19 mouse cellular contexts compared by ENCODE assay signal in the genomic region with DNA sequence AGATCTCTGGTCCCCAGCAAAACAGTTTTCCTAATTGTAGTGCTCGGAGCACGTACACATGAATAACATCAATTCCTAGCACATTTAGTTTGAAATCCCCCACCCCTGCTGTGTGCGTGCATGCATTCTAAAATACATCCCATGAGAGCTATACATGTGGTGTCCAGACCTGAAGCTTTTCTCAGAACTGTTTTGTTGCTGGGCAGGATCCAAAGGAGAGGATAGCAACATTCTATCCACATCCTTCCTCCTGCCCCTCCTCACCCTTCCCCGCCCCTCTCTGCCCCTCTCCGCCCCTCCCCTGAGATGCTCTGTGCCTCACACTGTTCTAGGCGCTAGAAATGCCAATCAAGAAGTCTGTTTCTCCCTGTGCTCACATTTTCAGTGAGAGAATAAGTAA. TPM values are rescaled to one million over a fixed set of nuclear protein-coding genes. Genes with fewer than 3 reads are reported as not detected.
A peak's percentile ranks its signal among the peaks of the same experiment; 100 is the strongest.
DNase-seq lines count a peak whose midpoint lies in the region; ATAC-seq and TF ChIP-seq lines count a peak whose summit lies in the region.
"Had no signal": no experiment of that assay in that cellular context is flagged by ENCODE, and none has a peak within 500 bp of the region (broad histone marks: within the 10 kb centered on the region; RNA-seq: fewer than 3 reads in every experiment).

No protein-coding gene starts in this region.

- no peak for DNase-seq in embryonic facial prominence, embryonic 10.5 days (ENCODE audit: low spot score)
- DNase-seq in limb, embryonic 10.5 days (ENCODE audit: low spot score): no peak
- DNase-seq in limb, embryonic 14.5 days (ENCODE audit: low spot score): peak; percentile 62
- DNase-seq in lung, adult 2 months: no peak
- DNase-seq: adrenal gland, adult 2 months; cerebellum, adult 2 months; gastrocnemius, postnatal 36 days; kidney, adult 18-20 months; liver, embryonic 13.5 days; retina, postnatal 1 day; thymus, adult 2 months had no signal

- H3K9ac ChIP-seq in embryonic facial prominence, embryonic 12.5 days: no peak overlapping the region
- no peak overlapping the region for H3K9ac ChIP-seq in limb, embryonic 12.5 days (replicated peaks)
- no peak overlapping the region for H3K9ac ChIP-seq in embryonic facial prominence, embryonic 15.5 days
- H3K9ac ChIP-seq in limb, embryonic 14.5 days (ENCODE audit: low read depth, low read length, severe bottlenecking): no peak overlapping the region
- no peak overlapping the region for H3K9ac ChIP-seq in intestine, embryonic 15.5 days
- H3K9ac ChIP-seq: liver, embryonic 13.5 days; lung, embryonic 15.5 days; stomach, embryonic 15.5 days had no signal

- H3K4me3 ChIP-seq in embryonic facial prominence, embryonic 12.5 days: no peak overlapping the region
- no peak overlapping the region for H3K4me3 ChIP-seq in embryonic facial prominence, embryonic 10.5 days
- H3K4me3 ChIP-seq in limb, embryonic 12.5 days (replicated peaks): no peak overlapping the region
- no peak overlapping the region for H3K4me3 ChIP-seq in limb, embryonic 10.5 days
- no peak overlapping the region for H3K4me3 ChIP-seq in embryonic facial prominence, embryonic 15.5 days (replicated peaks)
- H3K4me3 ChIP-seq in limb, embryonic 14.5 days (replicated peaks; ENCODE audit: low read length): no peak overlapping the region
- no peak overlapping the region for H3K4me3 ChIP-seq in lung, adult 2 months (replicated peaks; ENCODE audit: extremely low read depth, low read depth, low read length)
- no peak overlapping the region for H3K4me3 ChIP-seq in intestine, embryonic 15.5 days (replicated peaks)
- H3K4me3 ChIP-seq: liver, embryonic 13.5 days; lung, embryonic 15.5 days; stomach, embryonic 15.5 days had no signal

- H3K9me3 ChIP-seq in embryonic facial prominence, embryonic 12.5 days: no peaks in the 10 kb centered on the region
- no peaks in the 10 kb centered on the region for H3K9me3 ChIP-seq in embryonic facial prominence, embryonic 10.5 days
- H3K9me3 ChIP-seq in limb, embryonic 12.5 days: no peaks in the 10 kb centered on the region
- no peaks in the 10 kb centered on the region for H3K9me3 ChIP-seq in limb, embryonic 10.5 days (replicated peaks)
- H3K9me3 ChIP-seq in embryonic facial prominence, embryonic 15.5 days (replicated peaks): no peaks in the 10 kb centered on the region
- no peaks in the 10 kb centered on the region for H3K9me3 ChIP-seq in limb, embryonic 14.5 days (ENCODE audit: control insufficient read depth, low read length)
- H3K9me3 ChIP-seq in intestine, embryonic 15.5 days: no peaks in the 10 kb centered on the region
- H3K9me3 ChIP-seq: liver, embryonic 13.5 days; lung, embryonic 15.5 days; stomach, embryonic 15.5 days had no signal

- H3K4me2 ChIP-seq in embryonic facial prominence, embryonic 12.5 days (replicated peaks): no peak overlapping the region
- no peak overlapping the region for H3K4me2 ChIP-seq in limb, embryonic 12.5 days
- no peak overlapping the region for H3K4me2 ChIP-seq in embryonic facial prominence, embryonic 15.5 days (replicated peaks)
- no peak overlapping the region for H3K4me2 ChIP-seq in limb, embryonic 14.5 days (replicated peaks; ENCODE audit: low read depth, low read length, severe bottlenecking)
- no peak overlapping the region for H3K4me2 ChIP-seq in intestine, embryonic 15.5 days (replicated peaks)
- H3K4me2 ChIP-seq: liver, embryonic 13.5 days; lung, embryonic 15.5 days; stomach, embryonic 15.5 days had no signal

- no peaks in the 10 kb centered on the region for H3K27me3 ChIP-seq in embryonic facial prominence, embryonic 12.5 days
- H3K27me3 ChIP-seq in embryonic facial prominence, embryonic 10.5 days (replicated peaks; ENCODE audit: low read depth, poor library complexity, severe bottlenecking): no peaks in the 10 kb centered on the region
- no peaks in the 10 kb centered on the region for H3K27me3 ChIP-seq in limb, embryonic 12.5 days
- H3K27me3 ChIP-seq in limb, embryonic 10.5 days (ENCODE audit: low read depth, poor library complexity, severe bottlenecking): no peaks in the 10 kb centered on the region
- no peaks in the 10 kb centered on the region for H3K27me3 ChIP-seq in embryonic facial prominence, embryonic 15.5 days
- H3K27me3 ChIP-seq in limb, embryonic 14.5 days (ENCODE audit: control insufficient read depth, insufficient read depth, low read length): no peaks in the 10 kb centered on the region
- no peaks in the 10 kb centered on the region for H3K27me3 ChIP-seq in intestine, embryonic 15.5 days (replicated peaks)
- H3K27me3 ChIP-seq: liver, embryonic 13.5 days; lung, embryonic 15.5 days; stomach, embryonic 15.5 days had no signal

- 0 out of 2 replicates have a peak, but pooled peaks have one; percentile 44 for ATAC-seq in embryonic facial prominence, embryonic 12.5 days (ENCODE audit: insufficient number of reproducible peaks, insufficient read depth, low FRiP score, low TSS enrichment)
- 0 out of 2 replicates have a peak, but pooled peaks have one; percentile 54 for ATAC-seq in limb, embryonic 12.5 days (ENCODE audit: insufficient number of reproducible peaks, insufficient read depth, low FRiP score, low TSS enrichment, low read depth)
- ATAC-seq in embryonic facial prominence, embryonic 15.5 days (ENCODE audit: insufficient number of reproducible peaks, low FRiP score, low TSS enrichment, low read depth): peak; percentile 79
- ATAC-seq in limb, embryonic 14.5 days (ENCODE audit: low FRiP score, low read depth): peak; percentile 69; the same call in 1 of the 2 replicates
- ATAC-seq in intestine, embryonic 15.5 days: no peak

- H3K4me1 ChIP-seq in embryonic facial prominence, embryonic 12.5 days: 0 out of 2 replicates have a peak, but pooled peaks cover 4% of the 10 kb centered on the region
- 0 out of 2 replicates have a peak, but pooled peaks cover 4% of the 10 kb centered on the region for H3K4me1 ChIP-seq in embryonic facial prominence, embryonic 10.5 days
- H3K4me1 ChIP-seq in limb, embryonic 12.5 days (replicated peaks): 0 out of 2 replicates have a peak, but pooled peaks cover 12% of the 10 kb centered on the region
- H3K4me1 ChIP-seq in limb, embryonic 10.5 days: no peaks in the 10 kb centered on the region
- peaks cover 28% of the 10 kb centered on the region for H3K4me1 ChIP-seq in embryonic facial prominence, embryonic 15.5 days
- peaks cover 11% of the 10 kb centered on the region; the same call in 1 of the 2 replicates for H3K4me1 ChIP-seq in limb, embryonic 14.5 days (ENCODE audit: control insufficient read depth, insufficient read depth, low read length)
- no peaks in the 10 kb centered on the region for H3K4me1 ChIP-seq in lung, adult 2 months (ENCODE audit: control insufficient read depth, insufficient read depth, low read length)
- H3K4me1 ChIP-seq in intestine, embryonic 15.5 days (replicated peaks): no peaks in the 10 kb centered on the region
- H3K4me1 ChIP-seq: liver, embryonic 13.5 days; lung, embryonic 15.5 days; stomach, embryonic 15.5 days had no signal

- no peaks in the 10 kb centered on the region for H3K36me3 ChIP-seq in embryonic facial prominence, embryonic 12.5 days
- H3K36me3 ChIP-seq in embryonic facial prominence, embryonic 10.5 days (replicated peaks): no peaks in the 10 kb centered on the region
- no peaks in the 10 kb centered on the region for H3K36me3 ChIP-seq in limb, embryonic 12.5 days
- no peaks in the 10 kb centered on the region for H3K36me3 ChIP-seq in limb, embryonic 10.5 days
- no peaks in the 10 kb centered on the region for H3K36me3 ChIP-seq in embryonic facial prominence, embryonic 15.5 days
- H3K36me3 ChIP-seq in limb, embryonic 14.5 days (ENCODE audit: control insufficient read depth, insufficient read depth, low read length): no peaks in the 10 kb centered on the region
- no peaks in the 10 kb centered on the region for H3K36me3 ChIP-seq in intestine, embryonic 15.5 days
- H3K36me3 ChIP-seq: liver, embryonic 13.5 days; lung, embryonic 15.5 days; stomach, embryonic 15.5 days had no signal

- WGBS in embryonic facial prominence, embryonic 12.5 days: 55% methylated on average over 6 of the region's 6 CpGs
- 65% methylated on average over 6 of the region's 6 CpGs for WGBS in embryonic facial prominence, embryonic 10.5 days
- whole genome bisulfite sequencing in limb, embryonic 12.5 days: 61% methylated on average over 6 of the region's 6 CpGs
- WGBS in limb, embryonic 10.5 days: 75% methylated on average over 6 of the region's 6 CpGs
- 41% methylated on average over 6 of the region's 6 CpGs for WGBS in embryonic facial prominence, embryonic 15.5 days
- 47% methylated on average over 6 of the region's 6 CpGs for WGBS in limb, embryonic 14.5 days
- 82% methylated on average over 6 of the region's 6 CpGs for WGBS in lung, adult 2 months
- WGBS in intestine, embryonic 15.5 days: 79% methylated on average over 6 of the region's 6 CpGs

- H3K27ac ChIP-seq in embryonic facial prominence, embryonic 12.5 days: 0 out of 2 replicates have a peak overlapping the region, but pooled peaks have one; percentile 36
- no peak overlapping the region for H3K27ac ChIP-seq in embryonic facial prominence, embryonic 10.5 days (replicated peaks)
- H3K27ac ChIP-seq in limb, embryonic 12.5 days: 0 out of 2 replicates have a peak overlapping the region, but pooled peaks have one; percentile 9
- no peak overlapping the region for H3K27ac ChIP-seq in limb, embryonic 10.5 days
- H3K27ac ChIP-seq in embryonic facial prominence, embryonic 15.5 days (replicated peaks): peak overlapping the region; percentile 48; the same call in 1 of the 2 replicates
- no peak overlapping the region for H3K27ac ChIP-seq in limb, embryonic 14.5 days (replicated peaks; ENCODE audit: low read depth, low read length)
- no peak overlapping the region for H3K27ac ChIP-seq in intestine, embryonic 15.5 days
- H3K27ac ChIP-seq: kidney, postnatal 0 days; liver, embryonic 13.5 days; lung, embryonic 15.5 days; macrophage; stomach, embryonic 15.5 days had no signal

- no peak for TF ChIP-seq POLR2A in limb, embryonic 14.5 days (IDR thresholded peaks at IDR 0.05; ENCODE audit: borderline replicate concordance, extremely low read depth, insufficient read depth, insufficient read length)
- TF ChIP-seq POLR2A in lung, adult 2 months (IDR thresholded peaks at IDR 0.05; ENCODE audit: borderline replicate concordance, extremely low read depth, low read depth, low read length): no peak

- no peak for TF ChIP-seq CTCF in lung, adult 2 months (IDR thresholded peaks at IDR 0.05; ENCODE audit: insufficient read depth, low read length)

RNA-seq across cellular contexts. Expression of a gene that starts 25.7 kb away (rescaled TPM):
- 3.1 and 3.2 TPM in 2 replicates for polyA plus RNA-seq in embryonic facial prominence, embryonic 12.5 days (2016; fragmentation: Nextera tagmentation; extraction: Ambion mirVana)
- polyA plus RNA-seq in embryonic facial prominence, embryonic 10.5 days (2016; fragmentation: Nextera tagmentation; extraction: Ambion mirVana): 1.8 and 1.9 TPM in 2 replicates
- polyA plus RNA-seq in limb, embryonic 12.5 days (2016; fragmentation: Nextera tagmentation; extraction: Ambion mirVana): 6.5 and 6.8 TPM in 2 replicates
- polyA plus RNA-seq in limb, embryonic 10.5 days (2016; fragmentation: Nextera tagmentation; extraction: Ambion mirVana): 0.97 and 1.6 TPM in 2 replicates
- 18.9 and 20.6 TPM in 2 replicates for polyA plus RNA-seq in embryonic facial prominence, embryonic 15.5 days (2015; fragmentation: Nextera tagmentation; extraction: Ambion mirVana)
- polyA plus RNA-seq in limb, embryonic 14.5 days (2012; rRNA removed): 17.5 and 19.1 TPM in 2 replicates
- 23.2 and 27.3 TPM in 2 replicates for polyA plus RNA-seq in limb, embryonic 14.5 days (2014; fragmentation: Nextera tagmentation; extraction: Ambion mirVana)
- 25.6 and 26.4 TPM in 2 replicates for polyA plus RNA-seq in lung, adult 2 months (2012; rRNA removed)
- 3.3 and 3.8 TPM in 2 replicates for polyA plus RNA-seq in intestine, embryonic 15.5 days (2015; fragmentation: Nextera tagmentation; extraction: Ambion mirVana)

Comparison
In these comparisons a context has a peak if more than half of its experiments do, and no peak if none do; other contexts are left out.
1. H3K27ac ChIP-seq: peak in embryonic facial prominence, embryonic 12.5 days (single experiment), limb, embryonic 12.5 days (single experiment) and embryonic facial prominence, embryonic 15.5 days (single experiment); none in embryonic facial prominence, embryonic 10.5 days (single experiment), limb, embryonic 10.5 days (single experiment), limb, embryonic 14.5 days (single experiment) and intestine, embryonic 15.5 days (single experiment).